Mouse (Mus musculus) kidney, embryonic 16.5 days (tissue): Measurements from ENCODE around the gene Mycbp2. TPM values are rescaled to one million over a fixed set of nuclear protein-coding genes. Genes with fewer than 3 reads are reported as not detected.

Source experiments
- ATAC-seq: fragments of 200-750 bp; cut with Nextera tagmentation; 2 replicates; pipeline ENCODE4 v1.8.0; 2017; ENCODE audit warnings: moderate TSS enrichment; ENCODE audit not compliant: low FRiP score, low TSS enrichment
- H3K27ac ChIP-seq: fragments of 300-500 bp; sonication (generic); 2 replicates; pipeline ENCODE4 v1.5.1; 2014; ENCODE audit warnings: low read length
- H3K27me3 ChIP-seq: fragments of 300-500 bp; sonication (generic); 2 replicates; pipeline ENCODE4 v1.6.1; 2014; ENCODE audit warnings: low read length, control low read depth, mixed read lengths; ENCODE audit not compliant: insufficient read depth
- H3K36me3 ChIP-seq: fragments of 300-500 bp; sonication (generic); 2 replicates; pipeline ENCODE4 v1.6.1; 2014; ENCODE audit warnings: low read length, control low read depth, mixed read lengths; ENCODE audit not compliant: insufficient read depth
- H3K4me1 ChIP-seq: fragments of 300-500 bp; sonication (generic); 2 replicates; pipeline ENCODE4 v1.6.1; 2014; ENCODE audit warnings: low read length, control low read depth, mixed read lengths; ENCODE audit not compliant: insufficient read depth
- H3K4me2 ChIP-seq: fragments of 300-500 bp; sonication (generic); replicated peaks from 2 replicates; pipeline ENCODE4 v1.6.1; 2014; ENCODE audit warnings: low read depth, low read length
- H3K4me3 ChIP-seq: fragments of 300-500 bp; sonication (generic); 2 replicates; pipeline ENCODE4 v1.5.1; 2014; ENCODE audit warnings: mild to moderate bottlenecking, low read length
- H3K9ac ChIP-seq: fragments of 300-500 bp; sonication (generic); replicated peaks from 2 replicates; pipeline ENCODE4 v1.6.1; 2014; ENCODE audit warnings: low read length
- H3K9me3 ChIP-seq: fragments of 300-500 bp; sonication (generic); 2 replicates; pipeline ENCODE4 v1.6.1; 2016; ENCODE audit warnings: low read length, control low read depth
- WGBS: fragments of 180-500 bp; shearing (Covaris S2); extraction: QIAGEN DNeasy Blood & Tissue Kit; methylation state at CpG from one replicate; pipeline ENCODE4 v1.1.7; 2014; 5-methylcytosine and 5-hydroxymethylcytosine counted together
- polyA plus RNA-seq: library from polyadenylated mRNA; unstranded; fragments of >200 nt; fragmentation: Nextera tagmentation; extraction: Ambion mirVana; gene quantifications from 2 replicates; pipeline ENCODE4 v1.2.1, GENCODE M21; 2015

Gene Mycbp2
- polyA plus RNA-seq, 1 experiment from 2014 or later, result 17.4 TPM

GRCm38 (mm10) chr14:103112606-103113363, 233.8 kb downstream of the Mycbp2 start:
- no peak overlapping the region for H3K4me2 ChIP-seq
- H3K27me3 ChIP-seq, result no peaks in the 10 kb centered on the region
- H3K36me3 ChIP-seq, result peaks cover 41% of the 10 kb centered on the region
- WGBS, result 91% methylated on average over 3 of the region's 3 CpGs
- H3K4me1 ChIP-seq, result no peaks in the 10 kb centered on the region
- no peaks in the 10 kb centered on the region for H3K9me3 ChIP-seq
- H3K4me3 ChIP-seq, result no peak overlapping the region
- no peak overlapping the region for H3K9ac ChIP-seq
- peak overlapping the region; percentile 42; the same call in 1 of the 2 replicates for H3K27ac ChIP-seq
- ATAC-seq, result no peak

GRCm38 (mm10) chr14:103109971-103110370, 236.6 kb downstream of the Mycbp2 start:
- H3K36me3 ChIP-seq, result peaks cover 19% of the 10 kb centered on the region
- no peak overlapping the region for H3K4me3 ChIP-seq
- H3K4me2 ChIP-seq, result no peak overlapping the region
- H3K4me1 ChIP-seq, result no peaks in the 10 kb centered on the region
- no peaks in the 10 kb centered on the region for H3K27me3 ChIP-seq
- H3K27ac ChIP-seq, result no peak overlapping the region
- no peak overlapping the region for H3K9ac ChIP-seq
- ATAC-seq, result no peak
- 83% methylated on average over 4 of the region's 4 CpGs for WGBS
- no peaks in the 10 kb centered on the region for H3K9me3 ChIP-seq

- no peaks in the 10 kb centered on the region for H3K27me3 ChIP-seq
- 94% methylated on average over 2 of the region's 2 CpGs for WGBS
- no peak overlapping the region for H3K27ac ChIP-seq
- H3K4me2 ChIP-seq, result no peak overlapping the region
- H3K4me1 ChIP-seq, result peaks cover 8% of the 10 kb centered on the region; the same call in 1 of the 2 replicates
- no peaks in the 10 kb centered on the region for H3K36me3 ChIP-seq
- no peaks in the 10 kb centered on the region for H3K9me3 ChIP-seq
- no peak overlapping the region for H3K9ac ChIP-seq
- no peak for ATAC-seq
- H3K4me3 ChIP-seq, result no peak overlapping the region
These were observed 240.3 kb downstream of the Mycbp2 start for GRCm38 (mm10) chr14:103106301-103106700.

GRCm38 (mm10) chr14:103102731-103103335, 243.8 kb downstream of the Mycbp2 start:
- H3K27ac ChIP-seq, result peak overlapping the region; percentile 15; the same call in 1 of the 2 replicates
- H3K4me2 ChIP-seq, result no peak overlapping the region
- no peak overlapping the region for H3K4me3 ChIP-seq
- no peak for ATAC-seq
- 70% methylated on average over 10 of the region's 10 CpGs for WGBS
- H3K36me3 ChIP-seq, result no peaks in the 10 kb centered on the region
- H3K27me3 ChIP-seq, result no peaks in the 10 kb centered on the region
- no peak overlapping the region for H3K9ac ChIP-seq
- H3K4me1 ChIP-seq, result peaks cover 12% of the 10 kb centered on the region; the same call in 1 of the 2 replicates
- no peaks in the 10 kb centered on the region for H3K9me3 ChIP-seq

- WGBS, result 50% methylated on average over 6 of the region's 6 CpGs
- H3K36me3 ChIP-seq, result no peaks in the 10 kb centered on the region
- 0 out of 2 replicates have a peak overlapping the region, but pooled peaks have one; percentile 11 for H3K27ac ChIP-seq
- peak; percentile 29; the same call in 1 of the 2 replicates for ATAC-seq
- no peaks in the 10 kb centered on the region for H3K9me3 ChIP-seq
- peaks cover 15% of the 10 kb centered on the region for H3K4me1 ChIP-seq
- H3K9ac ChIP-seq, result no peak overlapping the region
- H3K4me3 ChIP-seq, result no peak overlapping the region
- H3K27me3 ChIP-seq, result no peaks in the 10 kb centered on the region
- H3K4me2 ChIP-seq, result no peak overlapping the region
These were observed 244.4 kb downstream of the Mycbp2 start for GRCm38 (mm10) chr14:103102246-103102645.

GRCm38 (mm10) chr14:103101171-103101570, 245.4 kb downstream of the Mycbp2 start:
- WGBS, result 62% methylated on average over 3 of the region's 3 CpGs
- ATAC-seq, result no peak
- 0 out of 2 replicates have a peak overlapping the region, but pooled peaks have one; percentile 34 for H3K27ac ChIP-seq
- H3K4me1 ChIP-seq, result peaks cover 22% of the 10 kb centered on the region
- no peaks in the 10 kb centered on the region for H3K9me3 ChIP-seq
- H3K4me3 ChIP-seq, result no peak overlapping the region
- no peaks in the 10 kb centered on the region for H3K36me3 ChIP-seq
- H3K27me3 ChIP-seq, result no peaks in the 10 kb centered on the region
- no peak overlapping the region for H3K9ac ChIP-seq
- no peak overlapping the region for H3K4me2 ChIP-seq

- no peak overlapping the region for H3K27ac ChIP-seq
- 81% methylated on average over 13 of the region's 13 CpGs for WGBS
These were observed 246.3 kb downstream of the Mycbp2 start for GRCm38 (mm10) chr14:103100296-103100695.

GRCm38 (mm10) chr14:103099238-103099933, 247.2 kb downstream of the Mycbp2 start, which contains the start of gene Fbxl3:
Gene Fbxl3 (minus strand): TSS chr14:103099566.
- H3K27me3 ChIP-seq, result no peaks in the 10 kb centered on the region
- peak within 1 kb of the TSS; percentile 99 for H3K27ac ChIP-seq
- H3K4me3 ChIP-seq, result peak within 1 kb of the TSS; percentile 81
- peak; percentile 95 for ATAC-seq
- H3K9me3 ChIP-seq, result no peaks in the 10 kb centered on the region
- peaks cover 24% of the 10 kb centered on the region for H3K4me1 ChIP-seq
- H3K36me3 ChIP-seq, result peaks cover 5% of the 10 kb centered on the region; the same call in 1 of the 2 replicates
- under 1% methylated on average over 79 of the region's 88 CpGs for WGBS
- H3K4me2 ChIP-seq, result peak within 1 kb of the TSS; percentile 73
- peak within 1 kb of the TSS; percentile 100 for H3K9ac ChIP-seq

More at GRCm38 (mm10) chr14:103100296-103100695, 246.3 kb downstream of the Mycbp2 start:
- H3K36me3 ChIP-seq, result peaks cover under 1% of the 10 kb centered on the region; the same call in 1 of the 2 replicates
- H3K4me2 ChIP-seq, result peak overlapping the region; percentile 73
- peaks cover 24% of the 10 kb centered on the region for H3K4me1 ChIP-seq
- no peaks in the 10 kb centered on the region for H3K27me3 ChIP-seq
- no peaks in the 10 kb centered on the region for H3K9me3 ChIP-seq
- ATAC-seq, result no peak
- H3K4me3 ChIP-seq, result no peak overlapping the region
- no peak overlapping the region for H3K9ac ChIP-seq

GRCm38 (mm10) chr14:103098587-103099235, 247.9 kb downstream of the Mycbp2 start:
- Histone ChIP-seq H3K4me3 (peak overlapping the region; percentile 81), H3K27ac (peak overlapping the region; percentile 99), H3K4me2 (peak overlapping the region; percentile 73), H3K36me3 (peaks cover 5% of the 10 kb centered on the region; the same call in 1 of the 2 replicates), H3K4me1 (peaks cover 24% of the 10 kb centered on the region), H3K9me3 (no peaks in the 10 kb centered on the region), H3K27me3 (no peaks in the 10 kb centered on the region), H3K9ac (peak overlapping the region; percentile 100)
- WGBS, result 0% methylated on average over 42 of the region's 86 CpGs
- peak; percentile 81 for ATAC-seq
